Mouse (Mus musculus): ENCODE data around the gene Dph6. TPM values are rescaled to one million over a fixed set of nuclear protein-coding genes. Genes with fewer than 3 reads are reported as not detected.

Dph6 gene
- total RNA-seq, 2 experiments from 2014 or later = 15.4 to 20.8 TPM

- DNase-seq = no peak
Measured at GRCm38 (mm10) chr2:114540416-114540815, 114.3 kb downstream of the Dph6 start.

GRCm38 (mm10) chr2:114536032-114536431, 118.7 kb downstream of the Dph6 start:
- DNase-seq = no peak

GRCm38 (mm10) chr2:114531010-114531756, 123.6 kb downstream of the Dph6 start:
- no peak for DNase-seq

- no peak for DNase-seq
Measured at GRCm38 (mm10) chr2:114520414-114520813, 134.3 kb downstream of the Dph6 start.

GRCm38 (mm10) chr2:114519907-114520306, 134.9 kb downstream of the Dph6 start:
- no peak for DNase-seq

GRCm38 (mm10) chr2:114492398-114492797, 162.4 kb downstream of the Dph6 start:
- no peak for DNase-seq

DNA sequence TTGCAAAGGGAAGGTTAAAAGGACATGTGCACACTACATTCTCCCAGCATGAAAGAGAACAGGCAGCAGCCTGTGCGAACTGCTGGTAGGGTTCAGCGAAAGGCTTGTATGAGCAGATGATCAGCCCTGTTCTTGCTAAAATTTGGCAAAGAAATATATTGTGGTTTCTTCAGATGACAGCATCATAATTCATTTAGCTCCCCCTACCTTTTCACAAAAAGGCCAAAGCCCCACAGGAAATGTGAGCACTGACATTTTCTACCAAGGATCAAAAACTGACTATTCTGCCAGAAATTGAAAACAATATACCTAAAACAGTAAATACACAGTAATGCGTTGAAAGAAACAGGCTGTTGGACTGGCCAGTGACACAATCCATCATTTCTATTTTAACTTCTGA, 162.9 kb downstream of the Dph6 start:
- DNase-seq = no peak

DNA sequence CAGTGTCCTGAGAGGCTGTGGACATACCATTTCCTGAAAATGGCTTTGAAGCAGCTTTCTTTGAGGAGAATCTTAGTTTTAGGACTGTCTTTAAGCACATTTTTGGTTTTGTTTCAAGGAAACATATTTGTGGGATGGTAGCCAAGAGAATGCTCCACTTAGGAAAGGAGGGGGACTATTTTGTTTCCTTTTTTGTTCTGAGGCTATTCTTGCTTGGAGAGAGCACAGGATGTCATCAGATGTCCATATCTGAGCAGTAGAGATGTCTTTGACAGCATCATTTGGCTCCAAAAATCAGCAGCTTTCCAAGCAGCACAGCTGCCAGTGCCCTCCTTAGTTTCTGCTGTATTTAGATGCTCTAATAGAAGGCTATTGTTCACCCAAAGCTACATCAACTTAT, 167.8 kb downstream of the Dph6 start:
- DNase-seq = no peak
